In genomic region chr5:9068886-9069285, GRCm38 (mm10) we compare ENCODE assay signal across 9 mouse cellular contexts. TPM values are rescaled to one million over a fixed set of nuclear protein-coding genes. Genes with fewer than 3 reads are reported as not detected.
DNase-seq lines count a peak whose midpoint lies in the region; ATAC-seq lines count a peak whose summit lies in the region.
"Had no signal": no experiment of that assay in that cellular context is flagged by ENCODE, and none has a peak within 500 bp of the region (broad histone marks: within the 10 kb centered on the region; RNA-seq: fewer than 3 reads in every experiment).

No protein-coding gene starts in this region.

- no peak overlapping the region for H3K27ac ChIP-seq in embryonic facial prominence, embryonic 14.5 days (replicated peaks; ENCODE audit: low read depth, low read length)
- no peak overlapping the region for H3K27ac ChIP-seq in embryonic facial prominence, embryonic 10.5 days (replicated peaks)
- H3K27ac ChIP-seq: limb, embryonic 13.5 days had no signal

- WGBS in embryonic facial prominence, embryonic 14.5 days: 52% methylated on average over 2 of the region's 2 CpGs
- 71% methylated on average over 2 of the region's 2 CpGs for WGBS in embryonic facial prominence, embryonic 10.5 days

- H3K4me3 ChIP-seq in embryonic facial prominence, embryonic 14.5 days (ENCODE audit: low read depth, low read length): no peak overlapping the region
- H3K4me3 ChIP-seq in embryonic facial prominence, embryonic 10.5 days: no peak overlapping the region
- H3K4me3 ChIP-seq: limb, embryonic 13.5 days had no signal

- no peak for ATAC-seq in embryonic facial prominence, embryonic 14.5 days (ENCODE audit: low read depth)

- no peaks in the 10 kb centered on the region for H3K27me3 ChIP-seq in embryonic facial prominence, embryonic 14.5 days (replicated peaks; ENCODE audit: control insufficient read depth, insufficient read depth, low read length)
- no peaks in the 10 kb centered on the region for H3K27me3 ChIP-seq in embryonic facial prominence, embryonic 10.5 days (replicated peaks; ENCODE audit: low read depth, poor library complexity, severe bottlenecking)
- H3K27me3 ChIP-seq: limb, embryonic 13.5 days had no signal

- H3K36me3 ChIP-seq in embryonic facial prominence, embryonic 14.5 days (ENCODE audit: control insufficient read depth, insufficient read depth, low read length): no peaks in the 10 kb centered on the region
- H3K36me3 ChIP-seq in embryonic facial prominence, embryonic 10.5 days (replicated peaks): no peaks in the 10 kb centered on the region
- H3K36me3 ChIP-seq: limb, embryonic 13.5 days had no signal

- no peaks in the 10 kb centered on the region for H3K4me1 ChIP-seq in embryonic facial prominence, embryonic 14.5 days (ENCODE audit: control insufficient read depth, insufficient read depth, low read length)
- no peaks in the 10 kb centered on the region for H3K4me1 ChIP-seq in embryonic facial prominence, embryonic 10.5 days
- H3K4me1 ChIP-seq: limb, embryonic 13.5 days had no signal

- H3K9ac ChIP-seq in embryonic facial prominence, embryonic 14.5 days (ENCODE audit: low read depth, low read length): no peak overlapping the region
- H3K9ac ChIP-seq: limb, embryonic 13.5 days had no signal

- DNase-seq in embryonic facial prominence, embryonic 14.5 days (ENCODE audit: low spot score): peak; percentile 48
- DNase-seq in embryonic facial prominence, embryonic 10.5 days (ENCODE audit: low spot score): no peak
- peak; percentile 36 to 74 for DNase-seq in urinary bladder, adult 18-20 months (ENCODE audit: low spot score in 2 of 2)
- no peak for DNase-seq in urinary bladder, adult 2 months (ENCODE audit: low spot score)
- DNase-seq in gastrocnemius, postnatal 25 days: peak; percentile 26
- DNase-seq in left cerebral cortex, adult 11 months (ENCODE audit: low spot score): peak; percentile 38
- DNase-seq in right cerebral cortex, postnatal 14 days: peak; percentile 6
- DNase-seq in spleen, postnatal 10 days (ENCODE audit: low spot score in 2 of 2): no peak

- no peak overlapping the region for H3K4me2 ChIP-seq in embryonic facial prominence, embryonic 14.5 days (ENCODE audit: low read depth, low read length)
- H3K4me2 ChIP-seq: limb, embryonic 13.5 days had no signal

- no peaks in the 10 kb centered on the region for H3K9me3 ChIP-seq in embryonic facial prominence, embryonic 14.5 days (ENCODE audit: control insufficient read depth, low read length)
- H3K9me3 ChIP-seq in embryonic facial prominence, embryonic 10.5 days: no peaks in the 10 kb centered on the region
- H3K9me3 ChIP-seq: limb, embryonic 13.5 days had no signal

RNA-seq across cellular contexts. Expression of gene Tmem243, which starts 31.6 kb away (rescaled TPM):
- polyA plus RNA-seq in embryonic facial prominence, embryonic 14.5 days (2014; fragmentation: Nextera tagmentation; extraction: Ambion mirVana): 12.9 and 13.3 TPM in 2 replicates
- polyA plus RNA-seq in embryonic facial prominence, embryonic 10.5 days (2016; fragmentation: Nextera tagmentation; extraction: Ambion mirVana): 19.3 and 19.9 TPM in 2 replicates
- polyA plus RNA-seq in urinary bladder, adult 2 months (2012; rRNA removed): 24.8 and 28.8 TPM in 2 replicates
- 1 to 10 TPM; 6.6 to 6.7 TPM for total RNA-seq in gastrocnemius, postnatal 25 days (2021)

Comparison
In these comparisons a context has a peak if more than half of its experiments do, and no peak if none do; other contexts are left out.
1. DNase-seq: peak in embryonic facial prominence, embryonic 14.5 days (single experiment), urinary bladder, adult 18-20 months (2 of 2), gastrocnemius, postnatal 25 days (single experiment), left cerebral cortex, adult 11 months (single experiment) and right cerebral cortex, postnatal 14 days (single experiment); none in embryonic facial prominence, embryonic 10.5 days (single experiment), urinary bladder, adult 2 months (single experiment) and spleen, postnatal 10 days (0 of 2).